Mouse (Mus musculus): ENCODE measurements around the gene Myo1h. TPM values are rescaled to one million over a fixed set of nuclear protein-coding genes. Genes with fewer than 3 reads are reported as not detected.

Gene Myo1h
- 1.1 and 1.2 TPM in 2 replicates for polyA plus RNA-seq (2016; fragmentation: Nextera tagmentation; extraction: Ambion mirVana)

GRCm38 (mm10) chr5:114288874-114289273 is at the start of gene Myo1h:
Gene Myo1h (plus strand): TSS chr5:114289166.
- WGBS, result 39% methylated on average over 13 of the region's 13 CpGs
- 0 out of 2 replicates have a peak within 1 kb of the TSS, but pooled peaks have one; percentile 14 for H3K27ac ChIP-seq

GRCm38 (mm10) chr5:114239737-114240136 is 49.2 kb upstream of the Myo1h start:
- 53% methylated on average over 14 of the region's 14 CpGs for WGBS
- no peak for DNase-seq (ENCODE audit: low spot score)
- Histone ChIP-seq H3K9me3 (replicated peaks) (no peaks in the 10 kb centered on the region), H3K27ac (no peak overlapping the region), H3K36me3 (no peaks in the 10 kb centered on the region), H3K4me3 (no peak overlapping the region), H3K4me1 (peaks cover 27% of the 10 kb centered on the region), H3K27me3 (ENCODE audit: low read depth, poor library complexity, severe bottlenecking) (peaks cover 16% of the 10 kb centered on the region; the same call in 1 of the 2 replicates)

More at GRCm38 (mm10) chr5:114288874-114289273, at the start of gene Myo1h:
- no peak within 1 kb of the TSS for H3K4me3 ChIP-seq
- H3K27me3 ChIP-seq (ENCODE audit: low read depth, poor library complexity, severe bottlenecking), result peaks cover 14% of the 10 kb centered on the region; the same call in 1 of the 2 replicates
- DNase-seq (ENCODE audit: low spot score), result no peak
- H3K9me3 ChIP-seq (replicated peaks), result no peaks in the 10 kb centered on the region
- peaks cover 36% of the 10 kb centered on the region for H3K4me1 ChIP-seq
- no peaks in the 10 kb centered on the region for H3K36me3 ChIP-seq

- Histone ChIP-seq H3K27ac (no peak overlapping the region), H3K36me3 (no peaks in the 10 kb centered on the region), H3K4me3 (no peak overlapping the region), H3K9me3 (replicated peaks) (no peaks in the 10 kb centered on the region), H3K4me1 (peaks cover 21% of the 10 kb centered on the region), H3K27me3 (ENCODE audit: low read depth, poor library complexity, severe bottlenecking) (no peaks in the 10 kb centered on the region)
- DNase-seq (ENCODE audit: low spot score), result no peak
- WGBS, result 82% methylated on average over 7 of the region's 7 CpGs
Observed at GRCm38 (mm10) chr5:114246465-114246864, 42.5 kb upstream of the Myo1h start.

- Histone ChIP-seq H3K4me3 (peak overlapping the region; percentile 34), H3K27ac (peak overlapping the region; percentile 81), H3K4me1 (peaks cover 15% of the 10 kb centered on the region), H3K36me3 (no peaks in the 10 kb centered on the region), H3K27me3 (ENCODE audit: low read depth, poor library complexity, severe bottlenecking) (no peaks in the 10 kb centered on the region), H3K9me3 (replicated peaks) (no peaks in the 10 kb centered on the region)
- DNase-seq (ENCODE audit: low spot score), result peak; percentile 88
- 18% methylated on average over 14 of the region's 14 CpGs for WGBS
Observed at GRCm38 (mm10) chr5:114248174-114248589, 40.8 kb upstream of the Myo1h start.

- peaks cover under 1% of the 10 kb centered on the region; the same call in 1 of the 2 replicates for H3K27me3 ChIP-seq (ENCODE audit: low read depth, poor library complexity, severe bottlenecking)
- no peaks in the 10 kb centered on the region for H3K9me3 ChIP-seq (replicated peaks)
- no peaks in the 10 kb centered on the region for H3K36me3 ChIP-seq
- no peak overlapping the region for H3K27ac ChIP-seq
- no peak for DNase-seq (ENCODE audit: low spot score)
- H3K4me1 ChIP-seq, result peaks cover 21% of the 10 kb centered on the region
- 73% methylated on average over 10 of the region's 10 CpGs for WGBS
- no peak overlapping the region for H3K4me3 ChIP-seq
Observed at GRCm38 (mm10) chr5:114259495-114259894, 29.5 kb upstream of the Myo1h start.

- Histone ChIP-seq H3K36me3 (no peaks in the 10 kb centered on the region), H3K27ac (no peak overlapping the region), H3K9me3 (replicated peaks) (no peaks in the 10 kb centered on the region), H3K4me1 (peaks cover 26% of the 10 kb centered on the region), H3K4me3 (no peak overlapping the region), H3K27me3 (ENCODE audit: low read depth, poor library complexity, severe bottlenecking) (peaks cover 5% of the 10 kb centered on the region; the same call in 1 of the 2 replicates)
- DNase-seq (ENCODE audit: low spot score), result no peak
Observed at GRCm38 (mm10) chr5:114261494-114261893, 27.5 kb upstream of the Myo1h start.

- no peak overlapping the region for H3K27ac ChIP-seq
- no peak for DNase-seq (ENCODE audit: low spot score)
- peaks cover 20% of the 10 kb centered on the region for H3K4me1 ChIP-seq
- no peaks in the 10 kb centered on the region for H3K36me3 ChIP-seq
- no peak overlapping the region for H3K4me3 ChIP-seq
- peaks cover 25% of the 10 kb centered on the region for H3K27me3 ChIP-seq (ENCODE audit: low read depth, poor library complexity, severe bottlenecking)
- no peaks in the 10 kb centered on the region for H3K9me3 ChIP-seq (replicated peaks)
- WGBS, result 83% methylated on average over 8 of the region's 8 CpGs
Observed at GRCm38 (mm10) chr5:114264030-114264459, 24.9 kb upstream of the Myo1h start.

GRCm38 (mm10) chr5:114264791-114265190 is 24.2 kb upstream of the Myo1h start:
- H3K9me3 ChIP-seq (replicated peaks), result no peaks in the 10 kb centered on the region
- no peak overlapping the region for H3K27ac ChIP-seq
- peaks cover 21% of the 10 kb centered on the region for H3K4me1 ChIP-seq
- no peak for DNase-seq (ENCODE audit: low spot score)
- H3K27me3 ChIP-seq (ENCODE audit: low read depth, poor library complexity, severe bottlenecking), result peaks cover 32% of the 10 kb centered on the region
- no peak overlapping the region for H3K4me3 ChIP-seq
- WGBS, result 91% methylated on average over 8 of the region's 8 CpGs
- no peaks in the 10 kb centered on the region for H3K36me3 ChIP-seq

- no peak overlapping the region for H3K27ac ChIP-seq
- H3K4me1 ChIP-seq, result peaks cover 37% of the 10 kb centered on the region
- H3K9me3 ChIP-seq (replicated peaks), result no peaks in the 10 kb centered on the region
- peaks cover 71% of the 10 kb centered on the region for H3K27me3 ChIP-seq (ENCODE audit: low read depth, poor library complexity, severe bottlenecking)
- no peaks in the 10 kb centered on the region for H3K36me3 ChIP-seq
- H3K4me3 ChIP-seq, result no peak overlapping the region
- DNase-seq (ENCODE audit: low spot score), result no peak
- 48% methylated on average over 7 of the region's 7 CpGs for WGBS
Observed at GRCm38 (mm10) chr5:114268646-114269045, 20.3 kb upstream of the Myo1h start.

- no peak for DNase-seq (ENCODE audit: low spot score)
- Histone ChIP-seq H3K9me3 (replicated peaks) (no peaks in the 10 kb centered on the region), H3K4me3 (no peak overlapping the region), H3K4me1 (peaks cover 37% of the 10 kb centered on the region), H3K36me3 (no peaks in the 10 kb centered on the region), H3K27me3 (ENCODE audit: low read depth, poor library complexity, severe bottlenecking) (peaks cover 78% of the 10 kb centered on the region), H3K27ac (no peak overlapping the region)
- WGBS, result 77% methylated on average over 7 of the region's 7 CpGs
Observed at GRCm38 (mm10) chr5:114269499-114269898, 19.5 kb upstream of the Myo1h start.

- WGBS, result 21% methylated on average over 12 of the region's 12 CpGs
- Histone ChIP-seq H3K36me3 (no peaks in the 10 kb centered on the region), H3K27me3 (ENCODE audit: low read depth, poor library complexity, severe bottlenecking) (peaks cover 79% of the 10 kb centered on the region), H3K4me3 (no peak overlapping the region), H3K27ac (no peak overlapping the region), H3K9me3 (replicated peaks) (no peaks in the 10 kb centered on the region), H3K4me1 (peaks cover 34% of the 10 kb centered on the region)
- no peak for DNase-seq (ENCODE audit: low spot score)
Observed at GRCm38 (mm10) chr5:114269984-114270383, 19.0 kb upstream of the Myo1h start.

GRCm38 (mm10) chr5:114273693-114274402 is 15.1 kb upstream of the Myo1h start, which contains the start of gene Foxn4:
Gene Foxn4 (minus strand): TSS chr5:114273807.
- Histone ChIP-seq H3K27ac (no peak within 1 kb of the TSS), H3K9me3 (replicated peaks) (no peaks in the 10 kb centered on the region), H3K4me1 (peaks cover 41% of the 10 kb centered on the region), H3K27me3 (ENCODE audit: low read depth, poor library complexity, severe bottlenecking) (peaks cover 99% of the 10 kb centered on the region), H3K36me3 (no peaks in the 10 kb centered on the region), H3K4me3 (peak within 1 kb of the TSS; percentile 54)
- DNase-seq (ENCODE audit: low spot score), result peak; percentile 61
- WGBS, result under 1% methylated on average over 44 of the region's 56 CpGs

- no peak for DNase-seq (ENCODE audit: low spot score)
- Histone ChIP-seq H3K9me3 (replicated peaks) (no peaks in the 10 kb centered on the region), H3K36me3 (no peaks in the 10 kb centered on the region), H3K27me3 (ENCODE audit: low read depth, poor library complexity, severe bottlenecking) (peaks cover 95% of the 10 kb centered on the region), H3K4me3 (no peak overlapping the region), H3K4me1 (peaks cover 30% of the 10 kb centered on the region), H3K27ac (no peak overlapping the region)
- WGBS, result 23% methylated on average over 8 of the region's 8 CpGs
Observed at GRCm38 (mm10) chr5:114275339-114275738, 13.6 kb upstream of the Myo1h start.

Measured in limb, embryonic 10.5 days (tissue).